Mouse (Mus musculus): ENCODE measurements at regions not wholly inside any gene's neighbourhood (a gene's known extent, or its start where the extent isn't known, plus 50 kb on each side); places are given as distances from the start of the nearest gene placed in this dataset.

DNA sequence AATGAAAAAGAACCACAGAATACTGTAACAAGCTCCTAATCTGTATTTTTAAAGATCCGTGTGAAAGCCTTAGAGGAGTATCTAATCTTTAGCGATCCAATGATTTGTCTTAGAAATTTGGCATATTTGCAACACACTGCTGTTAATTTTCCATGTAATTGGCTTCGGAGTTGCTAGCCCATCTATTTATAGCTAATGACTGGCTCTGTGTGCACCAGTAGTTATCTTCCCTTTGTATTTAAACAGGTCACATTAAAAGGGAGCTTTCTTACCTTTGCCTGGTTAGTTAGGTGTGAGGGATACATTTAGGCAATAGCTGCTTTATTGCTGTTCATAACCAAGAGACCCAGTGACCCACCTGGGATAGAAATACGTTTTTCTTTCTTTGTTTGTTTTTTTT lies 256.3 kb upstream of the Mme start:
- no peak for DNase-seq

DNA sequence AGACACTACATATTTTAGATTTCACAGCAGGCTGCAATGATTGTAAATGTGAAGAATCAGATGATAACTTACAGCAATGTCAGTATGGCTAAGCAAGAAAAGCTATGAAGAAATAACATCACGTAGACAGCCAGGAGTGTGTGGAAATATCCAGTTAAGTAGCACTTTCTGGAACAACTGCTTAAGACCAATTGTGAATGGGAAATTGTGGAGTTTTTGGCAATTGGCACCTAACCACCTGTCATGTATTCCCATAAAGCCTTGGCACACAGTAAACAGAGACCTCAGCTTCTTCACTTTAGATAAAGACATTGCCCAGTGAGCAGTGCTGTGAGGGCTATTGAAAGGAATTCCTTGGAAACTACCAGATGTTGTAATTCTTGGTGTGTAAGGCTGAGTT lies 264.4 kb upstream of the Mme start:
- DNase-seq = peak in 1 of 2 experiments; percentile 1

DNA sequence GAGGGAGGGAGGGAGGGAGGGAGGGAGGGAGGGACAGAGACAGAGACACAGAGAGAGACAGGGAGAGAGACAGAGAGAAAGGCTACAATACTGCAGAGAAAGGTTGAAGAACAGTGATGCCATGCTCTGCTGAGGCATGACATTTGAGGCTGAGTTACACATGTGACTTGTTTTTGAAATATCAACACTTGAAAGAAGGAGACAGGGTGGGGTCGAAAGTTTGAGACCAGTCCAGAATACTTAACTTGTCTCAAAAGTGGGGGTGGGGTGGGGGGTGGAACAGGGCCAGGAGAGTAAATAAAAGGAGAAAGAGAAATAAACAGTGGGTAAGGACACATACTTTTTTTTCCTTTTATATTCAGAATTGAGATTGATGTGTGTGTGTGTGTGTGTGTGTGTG lies 278.1 kb upstream of the Mme start:
- peak in 1 of 2 experiments; percentile 36 for DNase-seq

DNA sequence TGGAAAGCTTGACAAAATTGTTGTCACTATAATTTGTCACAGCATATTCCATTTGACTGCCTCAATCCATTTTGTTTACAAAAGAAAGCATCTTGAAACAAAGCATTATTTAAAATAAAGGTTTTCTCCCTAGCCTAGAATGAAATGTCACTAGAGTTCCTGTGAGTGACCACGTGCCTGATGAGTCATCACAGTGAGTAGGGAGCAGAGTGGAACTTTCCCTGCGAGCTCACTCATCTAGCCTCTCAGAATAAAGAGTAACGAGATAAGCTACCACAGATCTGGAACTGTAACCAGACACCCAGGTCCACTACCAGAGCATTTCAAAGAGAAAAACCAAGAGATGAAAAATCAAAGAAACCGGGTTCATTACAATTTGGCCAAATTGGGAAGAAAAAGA lies 278.7 kb upstream of the Mme start:
- DNase-seq = peak; percentile 51 to 59

DNA sequence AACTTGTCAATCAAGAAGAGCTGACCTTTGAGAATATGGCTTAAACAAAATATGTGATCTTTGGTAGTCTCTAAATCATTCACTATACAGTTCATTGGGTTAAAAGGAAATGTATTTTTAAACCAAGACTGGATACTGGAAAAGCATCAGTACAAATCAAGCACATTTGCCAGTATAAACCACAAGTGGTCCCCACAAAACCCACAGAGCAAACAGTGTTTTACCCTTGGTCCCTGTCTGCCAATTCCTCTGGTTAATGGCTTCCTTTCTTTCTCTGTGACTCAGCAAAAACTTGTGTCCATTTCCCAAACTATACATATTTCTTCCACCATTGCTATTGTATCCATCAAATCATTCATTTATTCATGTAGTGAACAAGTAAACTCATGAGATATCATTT lies 296.0 kb upstream of the Mme start:
- no peak for DNase-seq

DNA sequence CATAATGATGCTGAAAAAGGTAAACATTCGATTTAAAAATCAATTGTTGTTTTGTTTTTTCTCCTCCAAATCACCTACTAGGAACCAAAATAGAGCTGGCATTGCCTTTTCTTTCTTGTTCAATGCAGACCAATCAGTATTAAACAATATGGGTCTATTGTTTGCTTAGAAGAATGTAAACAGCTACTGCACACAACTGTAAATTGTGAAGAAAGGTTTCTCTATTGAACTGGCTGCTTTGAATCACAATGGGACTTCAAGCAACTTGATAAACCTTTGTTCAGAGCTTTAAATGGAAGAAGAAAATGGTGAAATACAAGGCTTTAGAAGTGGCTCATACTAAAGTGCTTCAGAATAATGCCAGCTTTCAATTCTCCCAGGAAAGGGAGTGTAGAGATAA lies 302.7 kb upstream of the Mme start:
- no peak for DNase-seq

DNA sequence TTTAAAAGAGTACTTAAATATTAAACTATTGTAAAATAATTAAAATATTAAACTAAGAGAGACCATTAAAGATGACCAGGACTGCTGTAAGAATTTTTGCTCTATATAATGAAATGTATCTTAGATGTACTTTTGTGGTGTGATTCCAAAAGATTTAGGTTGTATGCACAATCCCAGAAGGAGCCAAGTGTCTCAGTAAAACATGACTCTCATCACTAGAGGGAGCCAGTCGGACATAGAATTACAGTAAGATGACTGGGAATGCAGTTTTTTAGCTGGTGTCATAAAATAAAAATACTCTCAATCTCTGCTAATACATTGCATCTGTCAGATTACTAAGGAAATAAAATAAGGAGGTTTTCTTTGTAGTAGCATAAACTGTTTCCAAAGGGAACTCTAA lies 316.9 kb upstream of the Mme start:
- DNase-seq = peak in 1 of 2 experiments; percentile 13

DNA sequence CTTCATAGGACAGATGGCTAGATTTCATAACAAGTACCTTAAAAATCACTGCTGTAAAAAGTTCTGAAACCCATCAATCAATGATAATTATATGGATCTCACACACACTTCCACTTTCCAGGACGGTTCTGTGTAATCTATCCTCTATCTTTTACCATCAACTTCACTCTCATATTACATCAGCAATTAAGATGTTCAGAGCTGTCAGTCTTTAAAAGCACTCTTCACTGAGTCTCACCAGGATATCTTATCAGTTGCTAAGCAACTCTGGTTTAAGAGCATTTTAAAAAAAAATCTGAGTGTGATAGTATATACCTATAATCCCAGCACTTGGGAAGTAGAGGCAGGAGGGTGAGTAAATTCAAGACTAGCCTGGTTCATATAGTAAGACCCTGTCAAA lies 312.0 kb upstream of the Gpr149 start:
- DNase-seq = no peak

DNA sequence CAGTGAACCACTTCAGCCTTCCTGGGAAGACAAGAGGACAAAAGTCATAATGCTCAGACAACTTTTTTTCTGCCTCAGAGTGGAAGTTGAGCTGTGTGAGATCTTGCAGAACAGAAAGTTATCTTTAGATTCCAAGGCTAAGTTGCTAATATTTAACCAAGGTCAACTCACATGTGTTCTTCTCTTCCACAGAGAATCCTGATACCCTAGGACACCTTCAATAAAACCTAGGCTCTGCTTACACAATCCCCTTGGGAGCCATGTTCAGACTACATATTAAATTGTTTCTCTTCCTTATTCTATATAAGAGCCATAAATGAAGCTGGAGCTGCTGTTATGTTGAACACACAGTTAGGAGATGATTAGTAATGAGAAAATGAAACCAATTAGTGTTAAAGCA lies 280.2 kb upstream of the Gpr149 start:
- no peak for DNase-seq

DNA sequence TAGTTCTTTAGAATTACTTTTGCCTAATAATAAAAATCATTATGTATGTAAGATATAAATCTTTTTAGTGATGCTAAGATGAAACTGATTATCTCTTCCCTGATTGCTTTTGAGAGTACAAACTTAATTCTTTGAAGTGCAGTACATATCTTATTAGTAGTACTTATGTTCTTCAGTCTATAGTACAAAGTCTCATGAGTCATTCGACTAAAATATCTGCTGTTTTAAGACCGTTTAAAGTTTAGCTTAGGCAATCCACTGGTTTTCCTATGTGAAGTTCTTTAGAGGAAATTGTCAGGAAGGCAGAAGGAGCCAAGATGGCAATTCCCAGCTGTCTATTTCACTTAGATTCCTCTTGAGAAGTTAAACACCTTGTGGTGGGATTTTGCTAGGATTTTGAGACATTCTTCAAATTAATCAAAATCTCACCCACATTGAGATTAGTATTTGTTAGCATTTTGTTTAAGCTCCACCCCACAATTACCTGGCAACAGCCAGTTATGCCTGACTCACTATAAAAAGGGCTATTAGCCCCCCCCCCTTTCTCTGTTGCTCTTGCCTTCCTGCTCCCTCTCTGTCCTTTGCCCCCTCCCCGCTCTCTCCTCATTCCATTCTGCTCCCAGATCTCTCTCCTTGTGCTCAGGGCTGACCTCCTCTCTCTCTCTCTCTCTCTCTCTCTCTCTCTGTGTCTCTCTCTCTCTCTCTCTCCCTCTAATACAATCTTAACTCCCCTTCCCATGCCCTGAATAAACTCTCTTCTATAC lies 277.6 kb upstream of the Gpr149 start:
- DNase-seq = no peak

DNA sequence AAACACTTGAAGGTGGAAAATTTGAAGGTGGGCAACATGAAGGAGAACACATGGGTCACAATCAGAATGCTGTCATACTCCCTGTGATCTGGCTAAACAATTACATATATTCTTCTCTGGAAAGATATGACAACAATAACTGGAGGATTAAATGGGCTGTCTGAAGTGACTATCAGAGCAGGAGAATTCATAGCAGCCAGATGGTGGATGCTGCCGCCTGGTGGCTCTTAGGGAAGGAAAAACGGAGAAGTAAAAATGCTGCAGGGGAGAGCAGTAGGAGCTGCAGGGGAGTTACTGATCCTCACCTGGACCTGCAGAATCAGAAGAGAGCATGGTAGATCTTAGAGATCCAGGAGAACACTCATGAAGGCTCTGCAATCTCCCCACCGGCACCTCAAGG lies 255.8 kb upstream of the Gpr149 start:
- no peak for DNase-seq

DNA sequence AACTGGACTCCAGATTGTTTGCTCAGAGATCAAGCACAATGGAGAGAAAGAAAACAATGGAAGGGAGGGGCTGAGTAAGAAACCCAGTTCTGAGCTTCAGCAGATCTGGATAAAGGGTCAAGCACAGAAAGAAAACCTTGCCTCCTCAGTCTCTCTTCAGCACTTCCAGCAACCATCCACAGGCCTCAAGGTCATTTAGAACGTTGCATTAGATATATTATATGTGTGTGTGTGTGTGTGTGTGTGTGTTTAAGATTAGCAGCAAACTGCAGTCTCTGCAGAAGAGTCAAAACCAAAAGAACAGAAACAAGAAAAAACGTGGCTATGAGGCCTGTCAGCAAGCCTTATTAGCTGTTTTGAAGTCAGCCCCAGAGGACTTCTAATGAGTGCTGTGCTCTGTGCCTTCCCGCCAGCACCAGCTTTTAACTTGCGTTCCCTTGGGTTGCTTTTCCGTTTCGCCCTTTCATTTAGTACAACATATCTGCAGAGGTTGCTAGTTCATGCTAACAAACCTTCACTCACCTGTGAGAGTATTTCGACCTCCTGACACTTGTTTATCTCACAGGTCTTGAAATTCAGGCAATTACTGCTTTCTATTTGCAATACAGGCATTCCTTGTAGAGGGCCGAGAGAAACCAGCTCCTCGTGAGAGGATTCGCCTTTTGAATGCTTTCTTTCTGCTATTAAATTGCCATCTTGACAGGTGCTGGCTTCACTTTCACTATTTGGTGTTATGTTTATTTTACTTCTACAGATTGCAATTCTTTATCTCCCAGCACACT lies 230.9 kb upstream of the Gpr149 start:
- no peak for DNase-seq

DNA sequence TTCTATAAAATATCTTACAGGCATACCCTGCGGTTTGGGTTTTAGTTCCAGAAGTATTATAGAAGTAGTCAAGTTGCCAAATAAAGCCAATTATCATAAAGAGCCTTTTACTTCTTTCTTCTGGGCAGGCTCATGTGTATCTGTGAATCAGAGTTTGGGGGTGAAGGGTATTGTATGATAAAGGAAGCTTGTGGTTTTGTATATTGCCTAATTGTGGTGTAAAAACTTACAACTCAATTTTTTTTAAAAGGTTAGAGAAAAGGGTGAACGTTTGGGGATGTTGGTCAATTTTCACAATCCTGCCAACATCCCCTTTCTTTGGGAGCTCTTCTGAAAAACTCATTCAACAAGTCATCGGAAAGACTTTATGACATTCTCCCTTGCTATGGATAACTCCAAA lies 219.0 kb upstream of the Gpr149 start:
- no peak for DNase-seq

DNA sequence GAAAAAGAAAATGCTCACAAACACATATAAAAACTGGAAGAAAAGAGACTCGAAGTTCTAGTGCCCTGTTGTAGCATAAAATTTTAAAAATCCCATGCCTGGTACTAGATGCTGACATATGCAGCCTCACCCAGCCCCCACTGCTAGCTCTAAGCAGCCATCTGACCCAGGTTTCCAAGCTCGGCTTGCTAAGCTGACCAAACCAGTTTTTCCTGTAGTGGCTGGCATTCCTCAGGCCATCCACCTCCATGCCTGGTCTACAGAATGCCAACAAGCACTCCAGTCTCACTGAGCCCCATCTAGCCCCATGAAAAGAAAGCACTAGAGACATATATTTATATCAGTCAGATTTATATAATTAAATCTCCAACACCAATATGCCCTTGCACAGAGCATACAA lies 196.1 kb upstream of the Gpr149 start:
- peak; percentile 78 to 83 for DNase-seq

DNA sequence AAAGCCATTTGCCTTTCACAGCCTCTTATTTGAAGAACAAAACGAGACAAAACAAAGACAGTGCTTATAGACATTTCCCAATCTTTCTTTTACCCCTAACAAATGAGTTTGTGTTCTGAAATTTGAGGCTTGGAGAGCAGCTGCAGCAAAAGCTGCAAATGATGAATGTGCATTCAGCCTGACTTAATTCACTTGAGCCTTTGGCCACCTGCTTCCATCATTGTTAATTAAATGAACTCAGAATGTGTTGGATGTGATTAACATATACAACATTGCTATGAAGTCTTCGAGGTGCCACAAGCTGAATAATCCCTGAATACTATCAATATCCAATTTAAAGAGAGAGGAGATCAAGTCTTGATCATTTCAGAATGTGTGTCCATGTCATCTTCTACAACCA lies 181.3 kb upstream of the Gpr149 start:
- no peak for DNase-seq

Data from lung, adult 18-20 months (tissue).